Mouse (Mus musculus) MEL (cell line): Measurements from ENCODE around the gene Ppfia3. TPM values are rescaled to one million over a fixed set of nuclear protein-coding genes. Genes with fewer than 3 reads are reported as not detected.
A peak's percentile ranks its signal among the peaks of the same experiment; 100 is the strongest.

Experiments used
- DNase-seq: peaks from one replicate; pipeline ENCODE4 v3.0.0; 2011; ENCODE audit warnings: low read depth, low spot score
- H3K27ac ChIP-seq: 2 replicates; pipeline ENCODE4 v1.5.1; 2012; ENCODE audit warnings: low read depth, mild to moderate bottlenecking, control low read depth, low read length, moderate library complexity; ENCODE audit not compliant: control insufficient read depth
- H3K27me3 ChIP-seq, 2 experiments: fragments of 150-350 bp in 1 of 2; sonication (generic) in 1 of 2; 2 replicates each; pipeline ENCODE4 v1.6.1; 2012; ENCODE audit warnings: low read length in 2 of 2, mild to moderate bottlenecking in 2 of 2, improper control_type of control experiment in 1 of 2, moderate library complexity in 1 of 2; ENCODE audit not compliant: insufficient read depth in 2 of 2, control insufficient read depth in 1 of 2
- H3K36me3 ChIP-seq, 2 experiments: 2 replicates each; pipeline ENCODE4 v1.6.1; 2012 to 2014; ENCODE audit warnings: low read length in 2 of 2, improper control_type of control experiment in 1 of 2, inconsistent platforms in 1 of 2, mild to moderate bottlenecking in 1 of 2; ENCODE audit not compliant: insufficient read depth in 2 of 2, control insufficient read depth in 1 of 2
- H3K4me1 ChIP-seq, 2 experiments: fragments of 150-350 bp in 1 of 2; sonication (generic) in 1 of 2; 2 replicates each; pipeline ENCODE4 v1.6.1; 2012; ENCODE audit warnings: low read length in 2 of 2, improper control_type of control experiment in 1 of 2, mild to moderate bottlenecking in 1 of 2; ENCODE audit not compliant: insufficient read depth in 2 of 2, control insufficient read depth in 1 of 2
- H3K4me3 ChIP-seq, 2 experiments: fragments of 150-350 bp in 1 of 2; sonication (generic) in 1 of 2; 2 replicates each; pipeline ENCODE4 v1.5.1; 2012; ENCODE audit warnings: low read depth in 2 of 2, low read length in 2 of 2, mild to moderate bottlenecking in 2 of 2, moderate library complexity in 2 of 2, control low read depth in 1 of 2, improper control_type of control experiment in 1 of 2; ENCODE audit not compliant: control insufficient read depth in 1 of 2, insufficient read depth in 1 of 2
- H3K79me2 ChIP-seq: 2 replicates; pipeline ENCODE4 v1.6.1; 2012; ENCODE audit warnings: mild to moderate bottlenecking, low read length, moderate library complexity; ENCODE audit not compliant: control insufficient read depth, poor library complexity, insufficient read depth
- H3K9ac ChIP-seq: 2 replicates; pipeline ENCODE4 v1.6.1; 2012; ENCODE audit warnings: low read depth, mild to moderate bottlenecking, control low read depth, low read length, moderate library complexity; ENCODE audit not compliant: control insufficient read depth, poor library complexity, severe bottlenecking
- H3K9me3 ChIP-seq: fragments of 150-350 bp; sonication (generic); replicated peaks from 2 replicates; pipeline ENCODE4 v1.6.1; 2012; ENCODE audit warnings: mild to moderate bottlenecking, low read length, improper control_type of control experiment, moderate library complexity; ENCODE audit not compliant: insufficient read depth
- CHD2 ChIP-seq: IDR thresholded peaks from 2 replicates; pipeline ENCODE4 v1.6.1; 2011; ENCODE audit warnings: low read length, improper control_type of control experiment
- CTCF ChIP-seq, 3 experiments: IDR thresholded peaks in 2 of 3; conservative IDR thresholded peaks in 1 of 3; 2 replicates each; pipeline ENCODE4 v1.5.1; 2011 to 2012; ENCODE audit warnings: low read length in 3 of 3, low read depth in 2 of 3, mild to moderate bottlenecking in 2 of 3, improper control_type of control experiment in 1 of 3, inconsistent platforms in 1 of 3, mixed read lengths in 1 of 3, moderate library complexity in 1 of 3; ENCODE audit not compliant: control insufficient read depth in 1 of 3, insufficient read depth in 1 of 3, poor library complexity in 1 of 3, severe bottlenecking in 1 of 3
- E2F4 ChIP-seq: IDR thresholded peaks from 2 replicates; pipeline ENCODE4 v1.6.1; 2011; ENCODE audit warnings: low read depth, low read length, improper control_type of control experiment, borderline replicate concordance
- GABPA ChIP-seq: IDR thresholded peaks from 2 replicates; pipeline ENCODE4 v1.6.1; 2012; ENCODE audit warnings: low read depth, mild to moderate bottlenecking, inconsistent platforms, low read length, improper control_type of control experiment, moderate library complexity
- GATA1 ChIP-seq: IDR thresholded peaks from 2 replicates; pipeline ENCODE4 v1.6.1; 2011; ENCODE audit warnings: low read depth, low read length, improper control_type of control experiment
- HCFC1 ChIP-seq: IDR thresholded peaks from 2 replicates; pipeline ENCODE4 v1.6.1; 2012; ENCODE audit warnings: low read depth, mild to moderate bottlenecking, inconsistent platforms, low read length, improper control_type of control experiment, moderate library complexity
- JUND ChIP-seq: IDR thresholded peaks from 2 replicates; pipeline ENCODE4 v1.6.1; 2011; ENCODE audit warnings: low read depth, mild to moderate bottlenecking, improper control_type of control experiment, low read length
- MAFK ChIP-seq: IDR thresholded peaks from 2 replicates; pipeline ENCODE4 v1.6.1; 2011; ENCODE audit warnings: low read depth, mild to moderate bottlenecking, low read length, improper control_type of control experiment, borderline replicate concordance
- MEF2A ChIP-seq: IDR thresholded peaks from 2 replicates; pipeline ENCODE4 v1.6.1; 2014; ENCODE audit warnings: low read depth, mild to moderate bottlenecking, inconsistent platforms, low read length, improper control_type of control experiment; ENCODE audit not compliant: poor library complexity, insufficient replicate concordance, severe bottlenecking; ENCODE audit errors: extremely low read depth
- MXI1 ChIP-seq: IDR thresholded peaks from 2 replicates; pipeline ENCODE4 v1.6.1; 2011; ENCODE audit warnings: mild to moderate bottlenecking, low read depth, low read length, improper control_type of control experiment
- MYB ChIP-seq: IDR thresholded peaks from 2 replicates; pipeline ENCODE4 v1.6.1; 2011; ENCODE audit warnings: mild to moderate bottlenecking, low read depth, low read length, improper control_type of control experiment
- RAD21 ChIP-seq: IDR thresholded peaks from 2 replicates; pipeline ENCODE4 v1.6.1; 2011; ENCODE audit warnings: mild to moderate bottlenecking, low read depth, low read length, improper control_type of control experiment
- RCOR1 ChIP-seq: IDR thresholded peaks from 2 replicates; pipeline ENCODE4 v1.6.1; 2012; ENCODE audit warnings: low read depth, mild to moderate bottlenecking, inconsistent platforms, low read length, improper control_type of control experiment
- TAL1 ChIP-seq: IDR thresholded peaks from 2 replicates; pipeline ENCODE4 v1.6.1; 2012; ENCODE audit warnings: mild to moderate bottlenecking, inconsistent platforms, low read length, moderate library complexity, mixed read lengths
- TBP ChIP-seq: IDR thresholded peaks from 2 replicates; pipeline ENCODE4 v1.8.0; 2011; ENCODE audit warnings: low read depth, low read length, improper control_type of control experiment
- TCF12 ChIP-seq: IDR thresholded peaks from 2 replicates; pipeline ENCODE4 v1.6.1; 2014; ENCODE audit warnings: low read depth, mild to moderate bottlenecking, inconsistent platforms, low read length, improper control_type of control experiment, moderate library complexity
- USF1 ChIP-seq: IDR thresholded peaks from 2 replicates; pipeline ENCODE4 v1.6.1; 2014; ENCODE audit warnings: low read depth, mild to moderate bottlenecking, inconsistent platforms, low read length, improper control_type of control experiment, moderate library complexity
- USF2 ChIP-seq, 2 experiments: IDR thresholded peaks; 2 replicates each; pipeline ENCODE4 v1.6.1; 2011 to 2012; ENCODE audit warnings: improper control_type of control experiment in 2 of 2, low read length in 2 of 2, borderline replicate concordance in 1 of 2, inconsistent platforms in 1 of 2, low read depth in 1 of 2, mild to moderate bottlenecking in 1 of 2; ENCODE audit not compliant: insufficient read depth in 1 of 2
- ZC3H11A ChIP-seq: IDR thresholded peaks from 2 replicates; pipeline ENCODE4 v1.6.1; 2012; ENCODE audit warnings: low read depth, mild to moderate bottlenecking, inconsistent platforms, low read length, improper control_type of control experiment
- ZMIZ1 ChIP-seq: IDR thresholded peaks from 2 replicates; pipeline ENCODE4 v1.6.1; 2012; ENCODE audit warnings: low read depth, mild to moderate bottlenecking, inconsistent platforms, low read length, improper control_type of control experiment, moderate library complexity
- ZNF384 ChIP-seq: IDR thresholded peaks from 2 replicates; pipeline ENCODE4 v1.6.1; 2012; ENCODE audit warnings: low read depth, mild to moderate bottlenecking, inconsistent platforms, low read length, improper control_type of control experiment
- polyA plus RNA-seq, 2 experiments: library from polyadenylated mRNA; stranded (reverse) in 1 of 2; unstranded in 1 of 2; fragments of >175 nt in 1 of 2; fragments of >200 nt in 1 of 2; gene quantifications; 2 replicates each; pipeline versions ENCODE4 v1.2.1 to v1.2.4; 2012; ENCODE audit warnings: low replicate concordance in 2 of 2, low read depth in 1 of 2; ENCODE audit not compliant: insufficient read length in 2 of 2, insufficient read depth in 1 of 2, missing spikeins in 1 of 2
- total RNA-seq: library from RNA; depleted of rRNA; stranded (reverse); fragments of 300-350 nt; gene quantifications from 2 replicates; pipeline ENCODE4 v1.2.3, GENCODE M21; 2012

Ppfia3 gene
- total and polyA plus RNA-seq, 3 experiments: 3.4 to 5.9 TPM; not detected in 1

GRCm38 (mm10) chr7:45367020-45367880, 431 bp upstream of the Ppfia3 start (continued):
- peak; percentile 57 to 62 (median 60) for TF ChIP-seq CTCF (IDR thresholded peaks at IDR 0.05 in 2 of 3, conservative IDR thresholded peaks at IDR 0.05 in 1 of 3; ENCODE audit: control insufficient read depth in 1 of 3, insufficient read depth in 1 of 3, low read depth in 2 of 3, low read length in 3 of 3, poor library complexity in 1 of 3, severe bottlenecking in 1 of 3)
- no peak for TF ChIP-seq GABPA
- TF ChIP-seq ZC3H11A: no peak
- peak; percentile 31; the same call in 1 of the 2 replicates for TF ChIP-seq TBP
- TF ChIP-seq E2F4: no peak; the same call in 1 of the 2 replicates

- peaks cover 6 to 31% of the 10 kb centered on the region in 2 experiments for H3K4me1 ChIP-seq
- peaks cover 0 to 13% of the 10 kb centered on the region in 2 experiments; a peak in 2 of 4 replicates for H3K36me3 ChIP-seq
- H3K4me3 ChIP-seq: peak overlapping the region; percentile 60 to 96
- peak overlapping the region; percentile 74 for H3K9ac ChIP-seq
- no peak for DNase-seq
- H3K27ac ChIP-seq: no peak overlapping the region
- no peaks in the 10 kb centered on the region for H3K9me3 ChIP-seq
- no peaks in the 10 kb centered on the region; the same call in 1 of the 2 replicates for H3K79me2 ChIP-seq
- TF ChIP-seq RAD21 (no peak), ZC3H11A (no peak), GATA1 (no peak), HCFC1 (no peak), CTCF (IDR thresholded peaks at IDR 0.05 in 2 of 3, conservative IDR thresholded peaks at IDR 0.05 in 1 of 3; ENCODE audit: control insufficient read depth in 1 of 3, insufficient read depth in 1 of 3, low read depth in 2 of 3, low read length in 3 of 3, poor library complexity in 1 of 3, severe bottlenecking in 1 of 3) (no peak), CHD2 (no peak), JUND (no peak), ZMIZ1 (no peak), USF1 (no peak), MAFK (no peak), TBP (no peak), ZNF384 (no peak), MXI1 (no peak), USF2 (IDR thresholded peaks at IDR 0.05; ENCODE audit: borderline replicate concordance in 1 of 2, insufficient read depth in 1 of 2, low read depth in 1 of 2, low read length in 2 of 2) (no peak), TAL1 (no peak), RCOR1 (no peak), MEF2A (no peak), MYB (no peak), TCF12 (no peak)
- H3K27me3 ChIP-seq: no peaks in the 10 kb centered on the region
Measured at GRCm38 (mm10) chr7:45365742-45366651, 822 bp downstream of the Ppfia3 start.
